Mouse (Mus musculus) kidney, embryonic 15.5 days (tissue): Measurements from ENCODE around the gene Gpd1. TPM values are rescaled to one million over a fixed set of nuclear protein-coding genes. Genes with fewer than 3 reads are reported as not detected.
"Not testable (repeated sequence)": the region's sequence is repeated elsewhere in the genome, so short reads cannot be mapped to it uniquely, and the experiment has no call there.

ENCODE experiments used
- ATAC-seq: fragments of 200-750 bp; cut with Nextera tagmentation; replicated peaks from 2 replicates; pipeline ENCODE4 v1.8.0; 2017; ENCODE audit warnings: moderate TSS enrichment; ENCODE audit not compliant: low FRiP score
- H3K27ac ChIP-seq: fragments of 300-500 bp; sonication (generic); 2 replicates; pipeline ENCODE4 v1.5.1; 2015; ENCODE audit warnings: mild to moderate bottlenecking, inconsistent platforms
- H3K27me3 ChIP-seq: fragments of 300-500 bp; sonication (generic); 2 replicates; pipeline ENCODE4 v1.6.1; 2015; ENCODE audit warnings: inconsistent platforms
- H3K36me3 ChIP-seq: fragments of 300-500 bp; sonication (generic); 2 replicates; pipeline ENCODE4 v1.6.1; 2015; ENCODE audit warnings: inconsistent platforms
- H3K4me1 ChIP-seq: fragments of 300-500 bp; sonication (generic); 2 replicates; pipeline ENCODE4 v1.6.1; 2015; ENCODE audit warnings: inconsistent platforms
- H3K4me2 ChIP-seq: fragments of 300-500 bp; sonication (generic); 2 replicates; pipeline ENCODE4 v1.6.1; 2015; ENCODE audit warnings: moderate library complexity, mild to moderate bottlenecking, inconsistent platforms
- H3K4me3 ChIP-seq: fragments of 300-500 bp; sonication (generic); replicated peaks from 2 replicates; pipeline ENCODE4 v1.5.1; 2015; ENCODE audit warnings: mild to moderate bottlenecking, inconsistent platforms
- H3K9ac ChIP-seq: fragments of 300-500 bp; sonication (generic); 2 replicates; pipeline ENCODE4 v1.6.1; 2015; ENCODE audit warnings: mild to moderate bottlenecking, inconsistent platforms
- H3K9me3 ChIP-seq: fragments of 300-500 bp; sonication (generic); replicated peaks from 2 replicates; pipeline ENCODE4 v1.6.1; 2016; ENCODE audit warnings: inconsistent platforms
- WGBS: fragments of 180-500 bp; shearing (Covaris S2); methylation state at CpG from one replicate; pipeline ENCODE4 v1.1.7; 2015; ENCODE audit warnings: mixed read lengths; 5-methylcytosine and 5-hydroxymethylcytosine counted together
- polyA plus RNA-seq: library from polyadenylated mRNA; unstranded; fragments of >200 nt; fragmentation: Nextera tagmentation; extraction: Ambion mirVana; gene quantifications from 2 replicates; pipeline ENCODE4 v1.2.1, GENCODE M21; 2015

Gpd1 gene
- polyA plus RNA-seq, 1 experiment from 2014 or later: 28.5 TPM

GRCm38 (mm10) chr15:99754204-99754603 is 36.9 kb downstream of the Gpd1 start:
- peaks cover 3% of the 10 kb centered on the region; the same call in 1 of the 2 replicates for H3K4me1 ChIP-seq
- no peak for ATAC-seq
- H3K4me3 ChIP-seq: no peak overlapping the region
- H3K4me2 ChIP-seq: no peak overlapping the region
- no peak overlapping the region for H3K9ac ChIP-seq
- WGBS: 78% methylated on average over 3 of the region's 3 CpGs
- no peaks in the 10 kb centered on the region for H3K27me3 ChIP-seq
- H3K36me3 ChIP-seq: peaks cover 19% of the 10 kb centered on the region
- H3K27ac ChIP-seq: no peak overlapping the region
- no peaks in the 10 kb centered on the region for H3K9me3 ChIP-seq

GRCm38 (mm10) chr15:99767467-99767866 is 50.2 kb downstream of the Gpd1 start:
- no peak for ATAC-seq
- WGBS: 78% methylated on average over 4 of the region's 4 CpGs
- H3K4me1 ChIP-seq: peaks cover 20% of the 10 kb centered on the region
- H3K4me2 ChIP-seq: no peak overlapping the region
- H3K9me3 ChIP-seq: no peaks in the 10 kb centered on the region
- H3K4me3 ChIP-seq: no peak overlapping the region
- H3K27ac ChIP-seq: no peak overlapping the region
- H3K36me3 ChIP-seq: peaks cover 17% of the 10 kb centered on the region; the same call in 1 of the 2 replicates
- H3K27me3 ChIP-seq: no peaks in the 10 kb centered on the region
- no peak overlapping the region for H3K9ac ChIP-seq

- H3K27ac ChIP-seq: no peak overlapping the region
- H3K9me3 ChIP-seq: no peaks in the 10 kb centered on the region
- WGBS: 69% methylated on average over 1 of the region's 1 CpGs
- H3K36me3 ChIP-seq: peaks cover 11% of the 10 kb centered on the region; the same call in 1 of the 2 replicates
- H3K4me1 ChIP-seq: peaks cover 26% of the 10 kb centered on the region
- no peak overlapping the region for H3K9ac ChIP-seq
- no peak overlapping the region for H3K4me3 ChIP-seq
- no peak overlapping the region for H3K4me2 ChIP-seq
- H3K27me3 ChIP-seq: no peaks in the 10 kb centered on the region
- no peak for ATAC-seq
Observed at GRCm38 (mm10) chr15:99768761-99769160, 51.4 kb downstream of the Gpd1 start.

GRCm38 (mm10) chr15:99771004-99771500 is 53.7 kb downstream of the Gpd1 start:
- H3K4me1 ChIP-seq: peaks cover 29% of the 10 kb centered on the region
- H3K27ac ChIP-seq: peak overlapping the region; percentile 98
- H3K9ac ChIP-seq: peak overlapping the region; percentile 88
- ATAC-seq: no peak
- no peaks in the 10 kb centered on the region for H3K9me3 ChIP-seq
- peaks cover 4% of the 10 kb centered on the region; the same call in 1 of the 2 replicates for H3K36me3 ChIP-seq
- H3K4me2 ChIP-seq: peak overlapping the region; percentile 86
- H3K27me3 ChIP-seq: no peaks in the 10 kb centered on the region
- H3K4me3 ChIP-seq: peak overlapping the region; percentile 89
- WGBS: 17% methylated on average over 5 of the region's 5 CpGs

- peaks cover 2% of the 10 kb centered on the region; the same call in 1 of the 2 replicates for H3K36me3 ChIP-seq
- WGBS: 1% methylated on average over 59 of the region's 59 CpGs
- H3K27me3 ChIP-seq: no peaks in the 10 kb centered on the region
- peak overlapping the region; percentile 86 for H3K4me2 ChIP-seq
- H3K4me3 ChIP-seq: peak overlapping the region; percentile 89
- H3K9me3 ChIP-seq: no peaks in the 10 kb centered on the region
- peak overlapping the region; percentile 98 for H3K27ac ChIP-seq
- peak; percentile 68 for ATAC-seq
- peaks cover 29% of the 10 kb centered on the region for H3K4me1 ChIP-seq
- H3K9ac ChIP-seq: peak overlapping the region; percentile 88
Observed at GRCm38 (mm10) chr15:99771601-99772276, 54.4 kb downstream of the Gpd1 start.

- peak overlapping the region; percentile 89 for H3K4me3 ChIP-seq
Observed at GRCm38 (mm10) chr15:99772277-99772880, 55.1 kb downstream of the Gpd1 start.

DNA sequence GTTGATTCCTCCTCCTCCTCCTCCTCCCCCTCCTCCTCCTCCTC is 55.4 kb downstream of the Gpd1 start, which contains the start of gene Cers5:
Cers5 (minus strand) TSS at position 5 of the 44 bp plus-strand sequence.
- Histone ChIP-seq H3K4me2 (peak within 1 kb of the TSS; percentile 86), H3K4me3 (peak within 1 kb of the TSS; percentile 89), H3K4me1 (peaks cover 28% of the 10 kb centered on the region), H3K27ac (peak within 1 kb of the TSS; percentile 98), H3K9ac (peak within 1 kb of the TSS; percentile 88)
- not testable (repeated sequence) for H3K27me3 ChIP-seq, H3K9me3 ChIP-seq, H3K36me3 ChIP-seq, ATAC-seq

More at GRCm38 (mm10) chr15:99772277-99772880, 55.1 kb downstream of the Gpd1 start:
- Histone ChIP-seq H3K27ac (peak overlapping the region; percentile 98), H3K4me1 (peaks cover 29% of the 10 kb centered on the region), H3K9ac (peak overlapping the region; percentile 88), H3K4me2 (peak overlapping the region; percentile 86), H3K9me3 (no peaks in the 10 kb centered on the region), H3K27me3 (no peaks in the 10 kb centered on the region), H3K36me3 (no peaks in the 10 kb centered on the region)
- peak; percentile 95 for ATAC-seq
- WGBS: under 1% methylated on average over 40 of the region's 41 CpGs

DNA sequence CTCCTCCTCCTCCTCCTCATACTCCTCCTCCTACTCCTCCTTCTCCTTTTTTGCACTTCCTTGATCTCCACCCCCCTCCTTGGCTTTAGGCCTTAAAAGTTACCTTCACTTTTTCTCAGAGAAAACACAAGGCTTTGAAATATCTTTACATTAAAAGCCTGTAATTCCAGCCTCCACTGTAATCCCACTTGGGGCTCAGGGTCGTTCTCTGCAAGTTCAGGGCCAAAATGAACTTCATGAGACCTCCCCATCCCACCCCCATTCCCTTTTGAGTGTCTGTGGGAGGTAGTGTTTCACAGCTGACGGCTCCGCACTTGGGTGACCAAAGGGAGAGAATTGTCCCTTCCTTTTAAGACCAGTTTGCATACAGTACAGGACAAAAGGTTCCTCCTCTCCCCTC is 55.6 kb downstream of the Gpd1 start:
- Histone ChIP-seq H3K36me3 (peaks cover 4% of the 10 kb centered on the region; the same call in 1 of the 2 replicates), H3K27me3 (no peaks in the 10 kb centered on the region), H3K9me3 (no peaks in the 10 kb centered on the region), H3K4me2 (peak overlapping the region; percentile 86), H3K4me1 (peaks cover 25% of the 10 kb centered on the region), H3K9ac (no peak overlapping the region), H3K27ac (peak overlapping the region; percentile 98), H3K4me3 (peak overlapping the region; percentile 89; the same call in 1 of the 2 replicates)
- ATAC-seq: 0 out of 2 replicates have a peak, but pooled peaks have one; percentile 4
- WGBS: 12% methylated on average over 3 of the region's 3 CpGs

Other genes with a start within 250 kb of the Gpd1 start
- 15.6 and 17.3 TPM in 2 replicates for gene Bcdin3d, start 242.8 kb upstream of the Gpd1 start, polyA plus RNA-seq
- gene Faim2, start 189.3 kb upstream of the Gpd1 start, polyA plus RNA-seq: 0.30 and 1.1 TPM in 2 replicates
- gene Aqp2, start 138.5 kb upstream of the Gpd1 start, polyA plus RNA-seq: 42.5 and 66.2 TPM in 2 replicates
- gene Aqp5, start 126.7 kb upstream of the Gpd1 start, polyA plus RNA-seq: 1.5 and 2.6 TPM in 2 replicates
- 0.08 TPM in 1 of 2 replicates, not detected in the other for gene Aqp6, start 116.1 kb upstream of the Gpd1 start, polyA plus RNA-seq
- 141 and 147 TPM in 2 replicates for gene Racgap1, start 65.9 kb upstream of the Gpd1 start, polyA plus RNA-seq
- gene Asic1, start 47.1 kb upstream of the Gpd1 start, polyA plus RNA-seq: 1.4 and 1.8 TPM in 2 replicates
- 55.3 and 57.4 TPM in 2 replicates for gene Smarcd1, start 15.4 kb upstream of the Gpd1 start, polyA plus RNA-seq
- not detected in 2 replicates for gene Gm17349, start 12.0 kb upstream of the Gpd1 start, polyA plus RNA-seq
- 184 and 185 TPM in 2 replicates for gene Cox14, start 8.1 kb downstream of the Gpd1 start, polyA plus RNA-seq
- 79.9 and 81.6 TPM in 2 replicates for gene Cers5, start 55.4 kb downstream of the Gpd1 start, polyA plus RNA-seq
- gene Lima1, start 157.9 kb downstream of the Gpd1 start, polyA plus RNA-seq: 51.5 and 55.2 TPM in 2 replicates
- not detected in 2 replicates for gene Fam186a, start 249.5 kb downstream of the Gpd1 start, polyA plus RNA-seq